Mouse (Mus musculus) bone marrow macrophage, adult 2 months (primary cell): ENCODE results near the gene Fpr1.

Source experiments
- CTCF ChIP-seq: IDR thresholded peaks from 2 replicates; pipeline ENCODE4 v1.5.1; 2012; ENCODE audit warnings: low read depth, mild to moderate bottlenecking, low read length, moderate library complexity
- POLR2A ChIP-seq: IDR thresholded peaks from 2 replicates; pipeline ENCODE4 v1.6.1; 2012; ENCODE audit warnings: mild to moderate bottlenecking, low read depth, low read length, borderline replicate concordance

DNA sequence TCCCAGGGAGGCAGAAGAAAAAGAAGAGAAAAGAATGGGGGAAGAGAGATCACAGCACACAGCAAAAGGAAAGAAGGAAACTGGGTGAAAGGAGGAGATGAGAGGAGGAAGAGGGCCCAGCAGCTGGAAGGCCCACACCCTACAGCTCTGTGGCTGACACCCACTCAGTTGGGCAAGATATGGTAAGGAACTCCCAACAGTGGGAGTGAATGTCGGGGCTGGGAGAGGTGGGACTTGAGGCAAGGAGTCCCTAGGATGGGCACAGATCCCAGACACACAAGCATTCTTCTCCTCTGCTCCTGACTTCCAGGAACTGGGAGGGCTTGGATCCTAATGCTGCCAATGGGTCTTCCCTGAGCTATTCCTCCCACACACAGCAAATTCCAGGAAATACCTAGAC is 21.4 kb downstream of the Fpr1 start:
- TF ChIP-seq POLR2A (no peak), CTCF (no peak)
